Mouse (Mus musculus) megakaryocyte, adult 5-6 weeks (primary cell): ENCODE results near the gene Tmem56. TPM values are rescaled to one million over a fixed set of nuclear protein-coding genes. Genes with fewer than 3 reads are reported as not detected.

Source experiments
- ATAC-seq: 2 replicates; pipeline ENCODE4 v1.8.0; 2016; ENCODE audit warnings: mild to moderate bottlenecking, inconsistent platforms; ENCODE audit not compliant: poor library complexity, severe bottlenecking
- total RNA-seq, 2 experiments: library from RNA; stranded (forward) in 1 of 2; stranded (reverse) in 1 of 2; fragments of 153-499, 151-499 nt in 1 of 2; fragments of 221-1000, 200-1000 nt in 1 of 2; gene quantifications; 2 replicates each; pipeline versions ENCODE4 v1.2.3 to v1.2.4; 2015 to 2017

Gene Tmem56
- total RNA-seq, 2 experiments from 2014 or later: 0.70 to 3.0 TPM

DNA sequence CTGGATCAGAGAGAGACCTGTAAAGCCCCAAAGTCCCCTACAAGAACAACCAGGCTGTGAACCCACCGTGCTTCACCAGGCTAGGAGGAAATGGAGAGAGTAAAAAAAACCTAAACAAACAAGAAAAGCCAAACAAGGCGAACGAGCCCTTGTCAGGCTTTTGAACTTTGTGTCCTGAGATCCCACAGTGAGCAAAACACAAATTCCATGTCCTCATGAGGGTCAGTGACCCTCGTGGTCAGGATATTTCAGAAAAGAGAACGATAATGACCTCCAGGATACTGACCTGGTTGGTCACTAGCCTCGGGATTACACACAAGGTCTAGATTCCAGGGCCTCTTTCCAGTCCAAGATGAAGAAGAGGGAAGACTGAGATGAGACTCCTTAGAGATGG, 111.0 kb downstream of the Tmem56 start:
- no peak for ATAC-seq

DNA sequence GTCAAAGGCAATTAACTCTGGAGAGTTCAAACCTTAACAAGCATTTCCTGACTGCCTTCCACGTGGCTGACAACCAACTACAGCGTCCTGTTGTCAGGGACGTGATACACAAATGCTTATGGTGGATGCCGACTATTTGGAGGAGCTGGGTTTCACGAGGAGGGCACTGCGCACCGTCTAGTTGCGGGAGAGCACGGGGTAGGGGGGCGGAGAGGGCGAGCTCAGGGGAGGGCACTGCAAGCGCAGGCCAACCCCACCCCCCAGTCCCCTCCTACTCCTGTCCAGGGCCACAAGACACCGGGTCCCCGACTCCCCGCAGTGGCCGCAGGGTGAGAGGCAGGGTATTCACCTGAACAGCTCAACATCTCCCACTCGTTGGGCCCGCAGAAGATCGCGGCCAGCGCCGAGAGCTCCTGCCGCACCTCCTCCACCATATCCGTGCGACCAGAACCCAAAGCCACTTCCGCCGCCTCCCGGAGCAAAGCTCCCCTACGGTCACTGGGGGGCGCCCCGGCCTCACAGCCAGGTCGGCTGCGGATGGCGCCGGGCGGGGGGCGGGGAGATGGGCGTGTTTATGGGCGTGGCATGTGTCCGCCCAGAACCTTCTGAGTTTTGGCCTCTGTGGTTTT, 111.5 kb downstream of the Tmem56 start, which contains the start of gene Rwdd3:
Rwdd3 (minus strand) TSS at position 453 of the 629 bp plus-strand sequence.
- ATAC-seq: peak; percentile 98

DNA sequence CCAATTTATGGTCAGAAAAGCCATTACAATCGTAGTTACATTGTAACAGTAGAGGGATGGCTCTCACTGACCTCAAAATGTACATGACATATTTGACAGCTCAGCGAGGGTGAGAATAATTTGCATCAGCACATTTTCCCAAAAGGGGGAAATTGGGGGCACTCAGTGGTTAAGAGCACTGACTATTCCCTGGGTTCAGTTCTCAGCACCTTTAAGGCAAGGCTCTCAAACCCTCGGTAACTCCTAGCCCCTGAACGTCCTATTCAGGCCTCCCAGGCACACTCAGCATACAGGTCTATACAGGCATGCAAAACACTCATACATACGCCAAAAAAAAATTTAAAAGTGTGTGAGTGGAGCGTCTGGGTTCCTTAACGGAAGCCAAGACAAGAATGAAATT, 112.3 kb downstream of the Tmem56 start:
- no peak for ATAC-seq

DNA sequence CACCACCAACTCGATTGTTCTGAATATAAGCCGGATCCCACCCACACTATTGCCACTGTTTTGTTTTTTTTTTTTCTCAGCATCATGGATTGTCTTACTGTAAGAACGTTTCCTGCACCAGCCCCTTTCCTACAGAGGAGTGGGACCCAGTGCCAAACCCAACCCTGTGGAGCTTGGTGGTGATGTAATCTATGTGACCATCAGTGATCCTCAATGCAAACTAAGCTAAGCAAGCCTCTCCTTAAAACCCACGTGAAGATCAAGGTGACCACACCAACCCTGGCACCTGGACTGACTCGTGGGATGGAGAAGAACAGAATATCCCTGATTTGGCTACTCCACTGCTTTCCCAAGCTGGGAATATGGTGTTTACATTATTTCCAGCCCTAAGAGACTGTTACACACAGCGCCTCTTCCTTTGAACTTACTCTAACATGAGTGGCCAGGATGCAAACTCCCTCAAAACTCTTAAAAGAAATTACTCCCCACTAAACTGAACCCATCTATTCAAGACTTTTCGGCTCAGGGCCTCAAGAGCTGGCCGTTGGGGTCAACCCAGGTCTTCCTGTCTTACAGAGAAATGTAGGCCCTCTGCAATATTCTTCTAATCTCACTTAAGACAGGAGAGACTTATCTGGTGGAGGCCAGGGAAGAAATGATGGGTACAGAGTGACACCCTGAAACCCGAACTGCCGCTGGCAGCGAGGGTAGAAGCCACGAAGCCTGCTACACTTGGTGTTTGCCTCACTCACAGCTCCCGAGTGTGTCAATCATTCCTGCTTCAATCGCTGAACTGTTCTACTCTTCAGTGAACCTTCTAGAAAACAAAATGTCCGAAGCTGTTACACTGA, 113.6 kb downstream of the Tmem56 start:
- no peak for ATAC-seq

GRCm38 (mm10) chr3:121168581-121168980, 114.3 kb downstream of the Tmem56 start:
- no peak for ATAC-seq

DNA sequence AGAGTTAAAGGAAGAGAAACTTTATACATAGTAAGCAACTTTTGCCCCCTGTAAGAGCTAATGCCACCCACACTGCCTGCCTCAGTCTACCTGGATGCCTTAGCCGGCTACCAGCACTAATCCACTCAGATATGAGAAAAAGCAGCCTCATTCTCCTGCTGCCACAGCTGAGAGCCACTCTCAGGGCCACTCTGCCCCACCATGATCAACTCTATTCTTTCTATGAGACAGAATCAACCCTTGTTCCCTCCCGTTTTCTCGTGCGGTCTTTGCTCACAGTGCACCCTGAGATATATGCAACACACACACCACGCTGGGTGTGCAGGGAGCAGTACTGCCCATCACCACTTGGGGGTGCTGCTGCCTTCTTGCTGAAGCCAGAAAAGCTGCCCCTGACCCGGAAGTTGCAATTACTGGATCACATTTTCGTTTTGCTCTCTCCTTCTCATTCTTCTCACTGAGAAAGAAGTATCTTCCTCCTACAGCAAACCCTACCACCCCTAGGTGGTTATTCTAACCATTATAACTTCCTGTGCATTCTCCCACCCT, 119.6 kb downstream of the Tmem56 start:
- peak; percentile 95 for ATAC-seq

DNA sequence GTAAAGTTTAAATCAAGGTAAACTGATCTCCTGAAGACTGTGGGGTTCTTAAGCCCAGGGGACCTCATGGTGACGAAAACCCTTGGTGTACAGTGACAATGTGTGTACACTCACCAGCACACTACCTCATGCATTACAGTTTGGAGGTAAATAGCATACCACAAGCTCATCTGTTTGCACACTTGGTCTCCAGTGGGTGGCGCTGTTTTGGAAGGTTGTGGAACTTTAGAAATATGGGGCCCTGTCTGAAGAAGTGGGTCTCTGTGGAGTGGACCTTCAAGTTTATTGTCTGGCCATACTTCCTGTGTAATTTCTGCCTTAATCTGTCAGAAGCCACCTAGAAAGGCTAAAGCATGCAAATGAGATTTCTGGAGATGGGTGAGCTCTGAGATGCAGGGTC, 121.2 kb downstream of the Tmem56 start:
- no peak for ATAC-seq

DNA sequence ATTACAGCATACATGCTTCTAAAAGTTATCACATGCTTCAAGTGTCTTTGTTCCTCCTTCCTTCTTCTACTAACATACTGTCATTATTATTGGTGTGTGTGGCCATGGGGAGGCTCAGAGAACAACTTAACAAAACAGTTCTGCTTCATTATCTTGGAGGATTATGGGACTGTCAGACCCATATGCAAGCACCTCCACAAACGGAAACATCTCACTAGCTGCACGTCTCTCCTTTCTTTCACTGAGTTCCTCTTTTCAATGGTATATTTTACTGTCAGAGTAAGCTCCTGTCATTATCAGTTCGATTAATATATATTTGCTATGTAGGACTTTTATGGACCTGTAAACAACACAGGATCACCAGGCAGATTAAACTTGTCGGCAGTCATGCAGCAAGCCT, 122.5 kb downstream of the Tmem56 start:
- no peak for ATAC-seq

GRCm38 (mm10) chr3:121159566-121159965, 123.3 kb downstream of the Tmem56 start:
- peak; percentile 42 for ATAC-seq

DNA sequence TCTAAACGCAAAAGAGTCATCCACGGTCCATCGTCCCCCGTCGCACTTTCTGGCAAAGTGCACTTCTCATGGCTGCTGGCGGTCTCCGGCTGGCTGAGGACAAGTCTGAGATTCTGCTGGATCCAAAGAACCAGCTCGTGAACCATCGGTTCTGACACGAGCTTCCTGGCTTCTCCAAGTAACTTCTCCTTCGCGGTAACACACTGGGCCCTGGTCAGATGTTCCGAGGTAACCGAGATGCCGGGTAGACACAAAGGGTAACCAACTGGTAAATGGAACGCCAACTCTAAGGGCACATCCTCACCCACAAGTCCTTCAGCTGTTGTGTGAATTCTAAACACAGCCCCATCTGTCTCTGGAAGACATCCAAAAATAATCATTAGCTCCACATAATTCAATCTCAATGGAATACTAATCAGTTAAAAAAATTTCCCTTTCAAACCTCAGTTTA, 124.0 kb downstream of the Tmem56 start:
- ATAC-seq: no peak

DNA sequence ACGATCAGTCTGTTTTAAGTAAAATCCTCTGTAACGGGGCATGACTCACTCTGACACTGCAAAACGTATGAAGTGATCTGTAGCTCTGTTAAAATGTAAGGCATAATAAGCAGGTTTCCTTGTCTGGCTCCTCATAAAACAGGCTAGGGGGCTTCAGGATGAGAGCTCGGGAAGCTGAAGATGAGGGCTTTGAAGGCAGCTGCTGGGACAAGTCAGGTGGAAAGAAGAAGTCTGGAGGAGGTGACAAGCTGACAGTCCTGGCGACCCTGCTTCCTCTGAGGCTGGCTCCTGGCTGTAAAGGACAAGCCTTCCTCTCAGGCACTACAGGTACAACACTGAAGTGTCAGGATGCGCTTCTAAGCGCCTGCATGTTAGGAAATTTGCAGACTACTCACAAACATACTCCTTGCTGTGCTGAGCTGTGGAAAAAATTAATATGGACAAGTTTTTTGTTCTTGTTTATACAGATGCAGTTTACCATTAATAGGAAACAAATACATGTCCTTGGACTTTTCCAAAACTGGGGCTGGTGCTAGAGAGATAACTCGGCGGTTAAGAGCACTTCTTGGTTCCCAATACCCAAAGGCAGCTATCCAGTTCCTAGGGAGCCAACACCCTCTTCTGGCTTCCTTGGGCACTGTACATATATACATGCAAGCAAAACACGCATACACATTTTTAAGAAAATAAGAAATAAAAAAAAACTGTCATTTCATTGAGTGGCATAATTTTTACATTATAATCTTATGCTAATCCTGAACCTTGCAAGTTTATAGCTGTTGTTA, 125.2 kb downstream of the Tmem56 start:
- no peak for ATAC-seq

DNA sequence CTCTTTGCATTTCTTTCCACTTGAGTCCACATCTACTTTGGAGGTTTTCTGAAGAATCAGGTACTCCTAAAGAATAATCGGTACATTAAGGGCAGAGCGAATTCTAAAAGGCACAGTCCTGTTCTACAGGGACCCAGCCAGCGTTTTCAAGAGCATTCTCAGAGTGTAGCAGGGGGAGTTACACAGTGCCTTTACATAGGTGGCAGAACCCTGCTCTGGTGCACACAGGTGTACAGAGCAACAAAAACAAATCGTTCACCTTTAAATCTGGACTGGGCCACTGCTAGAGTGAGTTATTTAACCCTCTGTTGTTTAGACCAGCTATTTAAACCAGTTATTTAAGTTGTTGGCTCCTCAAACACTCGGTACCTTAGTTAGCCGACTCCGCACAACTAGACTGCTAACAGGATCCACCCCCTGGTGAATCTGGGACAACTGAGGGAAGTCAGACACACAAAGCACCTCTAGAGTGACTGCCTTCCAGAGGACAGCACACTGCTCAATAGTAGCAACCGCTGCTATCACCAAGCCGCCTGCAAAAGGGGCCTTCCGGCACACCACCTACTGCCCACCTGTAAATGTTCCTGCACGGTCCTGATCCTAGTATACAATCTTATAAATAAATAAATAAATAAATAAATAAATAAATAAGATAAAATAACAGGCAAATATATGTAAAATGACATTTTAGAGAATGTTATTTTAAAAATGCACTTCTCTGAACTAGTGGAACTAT, 126.3 kb downstream of the Tmem56 start:
- ATAC-seq: no peak

DNA sequence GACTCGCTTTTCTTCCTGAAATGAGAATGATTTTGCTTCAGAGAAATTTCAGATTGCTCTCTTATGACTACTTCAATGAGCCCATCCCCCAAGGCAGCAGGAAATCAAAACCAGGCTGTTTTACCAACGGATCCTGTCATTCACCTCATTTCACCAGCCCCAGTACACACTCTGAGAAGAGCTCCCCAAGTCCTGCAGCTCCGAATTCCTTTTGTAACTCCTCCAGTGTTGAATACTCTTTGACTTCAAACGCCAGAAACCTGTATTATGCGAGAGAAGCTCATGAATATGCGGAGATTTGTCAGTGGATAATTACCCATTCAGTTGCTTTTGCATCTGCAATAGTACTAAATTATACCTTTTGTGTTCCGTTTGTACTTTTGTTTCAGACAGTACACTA, 126.9 kb downstream of the Tmem56 start:
- no peak for ATAC-seq

Other genes with a start within 250 kb of the Tmem56 start
- 0.20 and 1.6 TPM in 2 replicates for gene Rwdd3, start 111.4 kb downstream of the Tmem56 start, total RNA-seq (2015)
- 0.77 TPM in 1 of 2 replicates, not detected in the other for gene Rwdd3, start 111.4 kb downstream of the Tmem56 start, total RNA-seq (2017)
- 21.9 and 26.9 TPM in 2 replicates for gene Alg14, start 8.7 kb upstream of the Tmem56 start, total RNA-seq (2015)
- gene Alg14, start 8.7 kb upstream of the Tmem56 start, total RNA-seq (2017): 7.8 and 18.7 TPM in 2 replicates
- 14.5 and 19.5 TPM in 2 replicates for gene Cnn3, start 143.4 kb upstream of the Tmem56 start, total RNA-seq (2015)
- gene Cnn3, start 143.4 kb upstream of the Tmem56 start, total RNA-seq (2017): 11.3 and 13.3 TPM in 2 replicates
- gene Slc44a3, start 249.3 kb upstream of the Tmem56 start, total RNA-seq (2015): not detected in 2 replicates
- not detected in 2 replicates for gene Slc44a3, start 249.3 kb upstream of the Tmem56 start, total RNA-seq (2017)